Mouse (Mus musculus) left cerebral cortex, postnatal 10 days (tissue): Measurements from ENCODE around the gene Nrsn2. TPM values are rescaled to one million over a fixed set of nuclear protein-coding genes. Genes with fewer than 3 reads are reported as not detected.

Experiments used
- DNase-seq, 2 experiments: peaks; one replicate each; pipeline ENCODE4 v3.0.0; 2021 to 2022; ENCODE audit warnings: low spot score in 2 of 2, mixed read lengths in 1 of 2; ENCODE audit errors: extremely low spot score in 1 of 2
- intact Hi-C: fragments of 180-260 bp; cut with DNase I; formaldehyde crosslinking; loops from one replicate; pipeline ENCODE4 v1.15.1; 2025
- total RNA-seq, 2 experiments: library from RNA; stranded (reverse); gene quantifications; 2 replicates each; pipeline ENCODE4 v1.2.3; 2021

The Nrsn2 gene
- total RNA-seq, 2 experiments from 2014 or later, result 37.5 to 53.4 TPM

- intact Hi-C loops, result no loop called here
- DNase-seq, result peak in 1 of 2 experiments; percentile 79
Measured at GRCm38 (mm10) chr2:152349842-152350540, 26.4 kb downstream of the Nrsn2 start.

DNA sequence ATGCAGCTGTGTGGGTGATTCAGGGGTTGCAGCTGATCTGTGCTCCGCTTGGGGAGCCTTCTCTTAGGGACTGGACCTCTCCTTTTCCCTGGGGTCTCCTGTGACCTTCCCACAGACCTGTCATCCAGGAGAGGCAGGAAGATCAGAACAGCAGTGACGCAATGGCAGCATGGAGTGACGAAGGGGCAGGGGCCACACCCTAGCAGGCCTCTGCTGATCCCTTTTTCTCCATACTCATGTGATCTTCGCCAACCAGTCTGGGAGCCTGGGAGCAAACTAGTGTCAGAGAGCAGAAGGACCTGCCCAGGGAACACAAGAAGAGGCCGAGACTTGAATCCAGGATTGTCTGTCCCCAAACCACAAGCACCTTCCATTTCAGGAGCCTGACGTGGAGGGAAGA is 27.2 kb downstream of the Nrsn2 start:
- intact Hi-C loops, result no loop called here
- DNase-seq, result no peak

GRCm38 (mm10) chr2:152347722-152348121 is 28.7 kb downstream of the Nrsn2 start:
- DNase-seq, result no peak
- intact Hi-C loops, result no loop called here

GRCm38 (mm10) chr2:152346776-152347465 is 29.5 kb downstream of the Nrsn2 start:
- no peak for DNase-seq
- intact Hi-C loops, result no loop called here

DNA sequence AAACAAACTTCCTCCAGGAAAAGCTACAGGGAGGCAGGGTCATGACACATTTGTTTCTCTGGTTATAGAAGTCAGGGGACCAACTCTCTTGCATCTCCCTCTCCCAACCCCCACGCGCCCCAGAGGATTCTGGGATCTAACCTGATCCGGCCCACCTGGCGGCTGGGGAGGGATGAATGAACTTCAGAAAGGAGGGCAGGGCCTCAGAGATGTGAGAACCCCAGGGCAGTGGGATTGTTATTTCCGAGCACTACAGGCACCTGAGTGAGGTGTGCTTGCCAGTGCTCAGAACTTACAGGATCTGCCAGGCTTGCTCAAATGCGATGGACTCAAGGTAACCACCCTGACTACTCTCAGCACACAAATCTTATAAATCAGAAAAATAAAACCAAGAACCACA is 31.0 kb downstream of the Nrsn2 start:
- intact Hi-C loops, result no loop called here
- no peak for DNase-seq

DNA sequence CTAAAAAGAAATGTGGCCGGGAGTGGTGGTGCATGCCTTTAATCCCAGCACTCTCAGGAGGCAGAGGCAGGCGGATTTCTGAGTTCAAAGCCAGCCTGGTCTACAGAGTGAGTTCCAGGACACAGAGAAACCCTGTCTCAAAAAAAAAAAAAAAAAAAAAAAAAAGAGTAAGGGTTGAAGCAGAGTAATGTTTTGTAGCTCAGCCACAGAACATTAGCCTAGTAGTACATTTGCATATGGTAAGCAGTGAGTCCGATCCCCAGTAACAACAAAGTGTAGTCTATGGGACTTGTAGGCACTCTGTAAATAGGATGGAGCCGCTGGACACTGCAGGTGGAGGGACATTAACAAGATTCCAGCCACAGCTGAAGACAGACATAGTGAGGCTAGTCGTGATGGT is 31.5 kb downstream of the Nrsn2 start:
- intact Hi-C loops, result no loop called here
- DNase-seq, result no peak

- intact Hi-C loops, result no loop called here
- peak in 1 of 2 experiments; percentile 53 for DNase-seq
Measured at GRCm38 (mm10) chr2:152344361-152344760, 32.1 kb downstream of the Nrsn2 start.

DNA sequence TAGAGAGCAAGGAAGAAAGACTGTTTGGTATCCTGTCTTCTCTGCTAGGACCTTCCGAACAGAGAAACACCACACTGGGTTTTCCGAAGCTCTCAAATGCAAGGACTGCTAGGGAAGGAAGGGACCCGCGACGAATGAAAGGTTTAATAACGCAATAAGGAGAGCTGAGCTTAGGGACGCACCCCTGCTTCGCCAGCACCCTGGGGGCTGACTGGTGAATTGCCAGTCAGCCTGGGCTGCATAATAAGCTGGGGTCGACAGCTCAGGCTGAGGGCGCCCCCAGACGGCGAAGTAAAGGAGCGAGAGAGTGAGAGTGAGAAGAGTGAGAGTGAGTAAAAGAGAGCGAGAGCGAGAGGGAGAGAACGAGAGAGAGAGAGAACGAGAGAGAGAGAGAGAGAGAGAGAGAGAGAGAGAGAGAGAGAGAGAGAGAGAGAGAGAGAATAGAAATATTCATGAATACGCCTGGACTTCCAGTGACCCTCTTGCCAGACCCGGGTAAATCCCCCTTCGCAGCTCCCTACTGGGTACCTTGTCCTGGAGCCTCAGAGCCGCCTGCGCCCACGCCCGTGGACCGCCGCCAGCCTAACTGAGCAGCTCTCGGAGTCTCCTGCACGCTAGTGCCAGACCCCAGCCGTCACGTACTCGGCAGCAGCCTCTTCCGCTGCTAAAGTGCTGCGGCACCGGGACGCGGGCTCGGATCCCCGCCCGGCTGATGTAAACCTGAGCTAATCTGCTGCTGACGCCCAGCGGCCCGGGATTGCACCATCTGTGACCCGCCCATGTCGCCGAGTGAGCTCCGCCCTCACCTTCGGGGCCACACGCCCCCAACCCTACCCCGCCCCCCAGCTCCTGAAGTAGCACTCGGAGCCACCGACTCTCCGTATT is 32.9 kb downstream of the Nrsn2 start, which contains the start of gene Trib3:
Trib3 (minus strand) TSS at position 704 of the 885 bp plus-strand sequence.
- DNase-seq, result peak; percentile 57 to 88
- intact Hi-C loops, result no loop called here

DNA sequence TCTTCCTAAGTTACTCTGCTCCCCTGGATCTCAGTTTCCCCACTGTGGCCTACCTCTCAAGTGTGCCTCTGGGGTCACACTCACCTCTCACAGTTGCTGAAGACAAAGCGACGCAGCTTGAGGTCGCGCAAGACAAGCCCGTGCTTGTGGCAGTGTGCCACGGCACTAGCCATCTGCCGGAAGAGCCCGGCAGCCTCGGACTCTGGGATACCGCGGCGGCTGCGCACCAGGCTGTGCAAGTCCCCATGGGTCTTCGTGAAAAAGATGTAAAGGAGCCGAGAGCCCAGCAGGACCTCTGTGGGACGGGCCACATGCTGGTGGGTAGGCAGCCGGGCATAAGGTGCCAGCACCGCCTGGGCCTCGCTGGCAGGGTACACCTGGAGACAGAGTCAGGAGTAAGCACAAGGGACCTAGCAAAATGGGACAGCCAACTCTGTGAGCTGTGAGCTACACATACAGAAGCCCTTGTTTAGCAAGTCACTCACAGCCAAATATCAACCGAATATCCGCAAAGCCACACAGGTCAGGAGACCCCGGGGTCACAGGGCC is 36.7 kb downstream of the Nrsn2 start:
- no peak for DNase-seq
- intact Hi-C loops, result no loop called here

DNA sequence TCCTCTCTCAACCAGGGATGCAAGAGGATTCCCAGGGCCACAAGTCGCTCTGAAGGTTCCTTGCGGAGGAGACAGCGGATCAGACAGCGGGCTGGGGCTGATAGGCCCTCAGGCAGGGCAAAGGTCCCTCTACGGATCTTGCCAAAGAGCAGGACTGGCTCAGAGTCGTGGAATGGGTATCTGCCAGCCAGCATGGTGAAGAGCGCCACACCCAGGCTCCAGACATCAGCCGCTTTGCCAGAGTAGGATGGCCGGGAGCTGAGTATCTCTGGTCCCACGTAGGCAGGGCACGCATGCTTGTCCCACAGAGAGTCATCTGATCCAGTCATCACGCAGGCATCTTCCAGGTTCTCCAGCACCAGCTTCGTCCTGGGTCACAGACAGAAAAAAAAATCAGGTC is 38.1 kb downstream of the Nrsn2 start:
- intact Hi-C loops, result no loop called here
- no peak for DNase-seq

DNA sequence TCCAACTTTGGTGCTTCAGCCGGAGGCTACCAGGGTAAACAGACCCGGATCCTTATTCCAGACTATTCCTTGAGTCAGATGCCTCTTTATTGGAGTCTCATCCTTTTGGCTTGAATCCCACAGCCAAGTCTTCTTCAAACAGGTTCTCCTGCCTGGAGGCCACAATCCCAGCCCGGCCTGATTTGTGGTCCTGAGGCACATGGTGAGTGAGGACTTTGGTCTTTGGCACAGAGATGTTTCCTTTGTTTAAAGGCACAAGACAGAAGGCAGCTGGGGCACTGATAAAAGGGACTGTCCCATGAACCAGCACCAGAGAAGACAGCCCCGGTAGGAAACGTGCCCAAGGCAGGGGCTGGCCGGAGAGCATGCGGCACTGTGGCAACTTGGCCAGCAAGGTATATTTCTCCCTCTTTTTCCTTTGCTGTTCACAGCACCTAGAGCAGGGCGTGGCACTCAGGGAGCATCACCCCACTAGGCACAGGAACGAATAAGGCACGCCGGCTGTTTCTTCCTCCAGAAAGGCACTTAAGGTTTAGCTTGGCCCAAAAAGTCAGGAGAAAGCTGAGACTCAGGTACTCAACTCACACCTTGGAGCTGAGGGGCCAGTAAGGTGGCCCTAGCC is 38.7 kb downstream of the Nrsn2 start:
- intact Hi-C loops, result no loop called here
- no peak for DNase-seq

GRCm38 (mm10) chr2:152336856-152337255 is 39.6 kb downstream of the Nrsn2 start:
- intact Hi-C loops, result no loop called here
- DNase-seq, result no peak

- DNase-seq, result no peak
- intact Hi-C loops, result no loop called here
Measured at GRCm38 (mm10) chr2:152335289-152335820, 41.1 kb downstream of the Nrsn2 start.

GRCm38 (mm10) chr2:152333345-152334006 is 43.0 kb downstream of the Nrsn2 start:
- DNase-seq, result no peak
- intact Hi-C loops, result no loop called here

- DNase-seq, result peak; percentile 77 to 89
- intact Hi-C loops, result no loop called here
Measured at GRCm38 (mm10) chr2:152332101-152332825, 44.2 kb downstream of the Nrsn2 start, which contains the start of gene Rbck1. Gene Rbck1 (minus strand): TSS chr2:152332653.

- intact Hi-C loops, result no loop called here
Measured at GRCm38 (mm10) chr2:152330858-152331423, 45.5 kb downstream of the Nrsn2 start.

GRCm38 (mm10) chr2:152327980-152328379 is 48.5 kb downstream of the Nrsn2 start:
- intact Hi-C loops, result loop anchor here (10.0 kb wide), 1 partner anchor 73 kb away; no protein-coding TSS in a partner anchor
- no peak for DNase-seq

More at GRCm38 (mm10) chr2:152330858-152331423, 45.5 kb downstream of the Nrsn2 start:
- no peak for DNase-seq
